Mouse (Mus musculus) adrenal gland, adult 18-20 months (tissue): Measurements from ENCODE around the gene Ppp1r12a. TPM values are rescaled to one million over a fixed set of nuclear protein-coding genes. Genes with fewer than 3 reads are reported as not detected.

Experiments used
- DNase-seq, 2 experiments: peaks; one replicate each; pipeline ENCODE4 v3.0.0; 2021 to 2022; ENCODE audit warnings: low spot score in 2 of 2
- long read RNA-seq, 2 experiments: library from polyadenylated mRNA; stranded (forward); transcript quantifications; one replicate each; pipeline ENCODE4 v2.0.0; 2021
- total RNA-seq, 2 experiments: library from RNA; stranded (reverse); gene quantifications; 1 replicate in 1 of 2; 2 replicates in 1 of 2; pipeline ENCODE4 v1.2.3; 2021

The Ppp1r12a gene
- total RNA-seq: 100 to 1,000 TPM in 1 of 2 experiments, 10 to 100 TPM in 1; 95.9 to 109 TPM
- long read RNA-seq, experiment 1, partial matches to known transcripts: 1 of 2 reads
- long read RNA-seq, experiment 1, other reads (novel, unspliced or antisense): 1 of 2 reads
- long read RNA-seq, experiment 2, partial matches to known transcripts: 34 of 53 reads
- long read RNA-seq, experiment 2, other reads (novel, unspliced or antisense): 19 of 53 reads

GRCm38 (mm10) chr10:108161261-108162256 lies at the start of gene Ppp1r12a:
Gene Ppp1r12a, plus strand, starts transcription at chr10:108162193.
- peak; percentile 96 to 98 for DNase-seq

- peak; percentile 35 to 41 for DNase-seq
Observed at GRCm38 (mm10) chr10:108113361-108114237, 48.4 kb upstream of the Ppp1r12a start.

- DNase-seq: no peak
Observed at GRCm38 (mm10) chr10:108118200-108119163, 43.5 kb upstream of the Ppp1r12a start.

DNA sequence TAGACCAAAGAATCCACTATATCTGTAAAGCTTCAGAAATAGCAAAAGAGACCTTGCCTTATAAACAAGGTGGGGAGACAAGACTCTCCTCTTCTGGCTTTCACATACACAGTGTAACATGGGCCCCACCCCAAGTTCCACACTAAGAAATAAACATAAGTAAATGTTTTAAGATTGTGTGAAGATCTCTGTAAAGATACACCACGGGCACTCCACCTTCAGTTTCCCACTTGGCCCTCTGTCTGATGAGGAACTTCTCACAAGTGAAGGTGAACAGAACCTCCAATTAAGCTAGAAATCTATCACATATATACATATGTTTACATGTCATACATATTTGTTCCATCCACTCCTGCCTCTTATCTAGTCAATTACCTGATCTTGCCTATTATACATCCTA lies 42.6 kb upstream of the Ppp1r12a start:
- DNase-seq: no peak

DNA sequence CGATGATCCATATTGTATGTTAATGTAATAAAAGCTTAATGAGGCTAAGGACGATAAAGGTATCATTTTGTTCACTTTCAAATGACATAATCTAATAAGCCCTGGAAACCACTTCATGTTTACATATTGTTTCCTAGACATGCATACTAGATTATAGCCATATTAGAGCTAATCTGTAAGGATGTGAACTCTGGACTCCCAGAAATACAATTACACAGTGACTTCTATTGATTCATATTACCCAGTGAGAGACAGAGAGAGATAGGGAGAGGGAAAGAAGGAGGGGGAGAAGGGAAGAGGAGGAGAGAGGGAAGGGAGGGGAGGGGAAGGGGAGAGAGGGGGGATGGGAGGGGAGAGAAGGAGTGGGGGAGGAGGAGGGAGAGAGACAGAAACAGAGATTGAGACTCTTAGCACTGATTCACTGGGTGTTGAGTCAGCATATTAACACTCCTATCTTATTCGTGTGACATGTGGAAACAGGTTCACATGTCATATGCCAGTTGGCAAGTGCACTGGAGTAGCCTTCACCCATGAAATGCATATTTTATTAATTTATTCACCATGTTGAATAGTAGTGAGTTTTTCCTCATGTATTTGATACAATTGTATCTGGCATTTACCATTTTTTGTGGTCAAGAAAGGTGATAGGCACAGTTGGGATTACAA lies 36.9 kb upstream of the Ppp1r12a start:
- no peak for DNase-seq

- no peak for DNase-seq
Observed at GRCm38 (mm10) chr10:108129167-108129566, 32.8 kb upstream of the Ppp1r12a start.

- no peak for DNase-seq
Observed at GRCm38 (mm10) chr10:108131858-108132257, 30.1 kb upstream of the Ppp1r12a start.

- DNase-seq: no peak
Observed at GRCm38 (mm10) chr10:108133253-108133652, 28.7 kb upstream of the Ppp1r12a start.

DNA sequence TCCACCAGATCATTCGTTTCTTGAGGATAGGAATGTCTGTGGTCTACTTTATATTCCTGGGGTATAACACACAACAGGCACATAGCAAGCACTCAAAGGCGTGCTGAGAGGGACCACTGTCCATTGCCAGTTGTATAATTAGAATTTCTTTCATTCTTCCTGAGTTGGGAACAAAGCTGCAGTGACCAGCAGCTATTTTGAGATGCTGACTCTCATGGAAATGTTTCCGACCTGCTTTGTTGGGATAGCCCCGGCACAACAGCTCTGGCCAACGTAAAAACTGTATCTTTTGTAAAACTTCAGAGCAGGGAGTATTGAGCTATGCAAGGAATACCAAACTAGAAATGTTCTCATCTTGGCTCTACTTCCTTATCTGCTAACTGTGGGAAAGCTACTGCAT lies 28.2 kb upstream of the Ppp1r12a start:
- no peak for DNase-seq

- no peak for DNase-seq
Observed at GRCm38 (mm10) chr10:108138347-108138746, 23.6 kb upstream of the Ppp1r12a start.

DNA sequence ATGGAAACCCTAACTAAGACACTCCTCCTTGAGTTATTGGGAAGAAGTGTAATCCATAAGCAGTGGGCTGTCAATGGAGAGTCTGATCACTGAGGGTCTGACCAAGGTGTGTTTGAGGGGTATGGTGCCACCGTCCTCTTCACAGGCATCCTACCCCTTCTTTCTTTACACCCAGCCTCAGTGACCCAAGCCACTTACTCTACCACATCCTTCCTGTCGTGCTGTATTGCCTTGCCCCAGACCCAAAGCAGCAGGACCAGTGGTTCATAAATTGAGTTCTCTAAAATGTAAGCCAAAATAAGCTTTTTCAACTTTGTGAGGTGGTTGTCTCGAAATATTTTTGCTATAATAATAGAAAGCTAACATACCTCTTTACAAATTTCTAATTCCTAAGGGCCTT lies 22.2 kb upstream of the Ppp1r12a start:
- DNase-seq: no peak

GRCm38 (mm10) chr10:108140742-108141141 lies 21.3 kb upstream of the Ppp1r12a start:
- no peak for DNase-seq

- peak; percentile 22 to 58 for DNase-seq
Observed at GRCm38 (mm10) chr10:108143991-108144525, 17.9 kb upstream of the Ppp1r12a start.

DNA sequence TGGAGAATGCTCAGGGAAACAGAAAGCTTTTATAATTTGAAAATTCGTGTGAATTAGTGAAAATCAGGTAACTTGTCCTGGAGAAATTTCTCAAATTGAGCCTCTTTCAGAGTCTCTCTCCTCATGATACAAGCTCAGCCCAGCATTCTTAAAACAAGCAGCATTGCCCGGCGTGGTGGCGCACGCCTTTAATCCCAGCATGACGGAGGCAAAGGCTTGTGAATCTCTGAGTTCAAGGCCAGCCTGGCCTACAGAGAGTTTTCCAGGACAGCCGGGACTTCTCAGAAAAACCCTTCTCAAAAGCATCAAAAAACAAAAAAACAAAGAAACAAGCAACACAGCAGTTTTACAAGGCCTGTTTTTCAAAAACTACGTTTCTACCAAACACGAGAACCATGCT lies 16.3 kb upstream of the Ppp1r12a start:
- DNase-seq: no peak

DNA sequence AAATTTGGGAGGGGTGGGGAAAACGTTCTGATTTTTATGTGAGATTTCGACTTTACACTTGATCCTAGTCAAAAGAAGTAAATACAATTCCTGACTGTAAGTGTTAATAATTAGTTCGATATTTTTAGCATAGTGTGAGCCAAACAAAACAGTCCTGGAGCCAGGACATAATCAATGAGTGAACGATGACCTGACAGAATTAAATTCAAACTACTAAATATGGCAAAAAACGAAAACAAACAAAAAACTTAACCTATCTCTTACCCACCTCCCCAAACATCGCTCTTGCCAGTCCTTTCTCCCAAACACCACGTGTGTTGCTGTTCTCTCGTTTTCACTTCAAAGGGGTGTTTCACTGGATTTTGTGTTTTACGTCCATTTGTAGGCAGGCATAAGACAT lies 15.0 kb upstream of the Ppp1r12a start:
- DNase-seq: no peak

- DNase-seq: no peak
Observed at GRCm38 (mm10) chr10:108153301-108153700, 8.7 kb upstream of the Ppp1r12a start.

GRCm38 (mm10) chr10:108155042-108155686 lies 6.8 kb upstream of the Ppp1r12a start:
- DNase-seq: peak; percentile 27 to 31

DNA sequence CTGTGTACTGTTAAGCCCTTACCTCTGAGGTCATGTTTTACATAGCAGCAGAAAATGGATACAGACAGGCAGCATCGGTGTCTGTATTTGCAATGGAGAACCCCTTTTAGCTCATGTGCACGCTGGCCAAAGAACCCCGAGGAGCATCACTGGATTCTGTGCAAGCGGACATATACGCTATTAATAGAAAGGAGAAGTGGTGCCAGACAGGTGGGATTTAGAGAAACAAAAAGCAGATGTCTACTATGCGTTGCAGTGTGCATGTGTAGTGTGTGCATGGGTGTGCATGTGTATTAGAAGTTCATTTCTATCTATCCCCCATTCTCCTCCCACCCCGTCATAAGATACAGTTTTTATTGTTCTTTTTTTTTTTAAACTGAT lies 6.3 kb upstream of the Ppp1r12a start:
- DNase-seq: no peak

- DNase-seq: no peak
Observed at GRCm38 (mm10) chr10:108156128-108156527, 5.9 kb upstream of the Ppp1r12a start.
